Mouse (Mus musculus): ENCODE data around the gene Lpcat2.

DNA sequence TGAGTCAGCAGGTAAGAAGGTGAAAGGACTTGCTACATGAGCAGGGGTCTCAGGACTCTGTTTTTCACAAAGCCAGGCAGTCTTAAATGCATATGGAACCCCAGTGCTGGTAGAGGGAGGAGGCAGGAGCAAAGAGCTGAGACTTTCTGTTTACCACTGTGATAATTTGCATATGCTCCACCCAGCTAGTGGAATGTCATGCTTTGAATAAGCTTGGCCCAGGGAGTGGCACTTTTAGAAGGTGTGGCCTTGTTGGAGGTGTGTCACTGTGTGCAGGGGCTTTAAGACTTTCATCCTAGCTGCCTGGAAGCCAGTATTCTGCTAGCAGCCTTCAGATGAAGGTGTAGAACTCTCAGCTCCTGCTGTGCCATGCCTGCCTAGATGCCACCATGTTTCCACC is 34.0 kb upstream of the Lpcat2 start:
- no peak for TF ChIP-seq CTCF (IDR thresholded peaks at IDR 0.05; ENCODE audit: low read depth, low read length)
- TF ChIP-seq POLR2A (IDR thresholded peaks at IDR 0.05; ENCODE audit: extremely low read depth, insufficient read depth, low read length): no peak
